7 mouse cellular contexts compared by ENCODE assay signal in the genomic region with DNA sequence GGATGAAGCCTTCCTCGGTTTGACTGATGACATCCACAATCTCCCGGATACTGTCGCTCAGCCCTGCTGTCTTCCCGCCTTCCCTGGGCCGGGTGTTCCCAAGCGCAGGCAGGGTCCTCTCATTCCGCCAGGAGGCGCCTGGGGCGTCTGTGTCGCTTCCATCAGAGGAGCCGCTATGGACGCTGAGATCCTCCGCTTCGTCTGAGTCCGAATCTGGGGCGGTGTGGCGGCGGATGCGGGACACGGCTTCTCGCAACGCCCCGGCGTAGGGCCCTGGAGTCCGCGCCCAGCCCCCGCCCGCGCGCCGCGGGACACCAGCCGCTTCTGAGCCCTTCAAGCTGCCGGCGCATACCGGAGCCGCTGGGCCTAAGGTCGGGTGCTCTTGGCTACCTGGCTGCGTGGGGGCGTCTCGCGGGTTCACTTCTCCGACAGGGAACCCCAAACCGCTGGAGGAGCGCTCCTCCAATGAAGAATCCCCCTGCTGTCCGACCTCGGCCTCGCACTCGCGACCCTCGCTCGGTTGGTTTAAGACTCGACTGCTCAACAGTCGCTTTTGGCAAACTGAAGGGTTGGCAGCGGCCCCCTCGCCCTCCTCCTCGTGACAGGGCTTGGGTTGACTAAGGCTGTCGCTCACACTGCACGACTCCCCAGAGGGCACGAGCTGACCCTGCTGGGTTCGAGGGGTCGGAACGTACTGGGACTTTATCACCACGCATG. TPM values are rescaled to one million over a fixed set of nuclear protein-coding genes. Genes with fewer than 3 reads are reported as not detected.
A peak's percentile ranks its signal among the peaks of the same experiment; 100 is the strongest.
DNase-seq lines count a peak whose midpoint lies in the region; ATAC-seq and TF ChIP-seq lines count a peak whose summit lies in the region.

No protein-coding gene starts in this region.

- peak overlapping the region; percentile 31; the same call in 1 of the 2 replicates for H3K9ac ChIP-seq in intestine, postnatal 0 days (ENCODE audit: low read depth, low read length)
- H3K9ac ChIP-seq in limb, embryonic 12.5 days (replicated peaks) = peak overlapping the region; percentile 61
- H3K9ac ChIP-seq in midbrain, embryonic 11.5 days (ENCODE audit: low read length) = peak overlapping the region; percentile 55

- no peaks in the 10 kb centered on the region for H3K9me3 ChIP-seq in intestine, postnatal 0 days (ENCODE audit: control insufficient read depth)
- no peaks in the 10 kb centered on the region for H3K9me3 ChIP-seq in limb, embryonic 12.5 days
- H3K9me3 ChIP-seq in midbrain, embryonic 11.5 days (ENCODE audit: control insufficient read depth, low read length) = no peaks in the 10 kb centered on the region

- H3K27ac ChIP-seq in intestine, postnatal 0 days (ENCODE audit: low read depth, low read length) = no peak overlapping the region
- no peak overlapping the region for H3K27ac ChIP-seq in limb, embryonic 12.5 days
- no peak overlapping the region for H3K27ac ChIP-seq in midbrain, embryonic 11.5 days (ENCODE audit: low read depth, low read length)

- peak overlapping the region; percentile 44 for H3K4me3 ChIP-seq in intestine, postnatal 0 days (ENCODE audit: low read depth, low read length)
- peak overlapping the region; percentile 48 for H3K4me3 ChIP-seq in limb, embryonic 12.5 days (replicated peaks)
- H3K4me3 ChIP-seq in midbrain, embryonic 11.5 days (ENCODE audit: low read depth, low read length) = peak overlapping the region; percentile 30

- H3K27me3 ChIP-seq in intestine, postnatal 0 days (replicated peaks; ENCODE audit: control insufficient read depth, insufficient read depth, low read length) = peaks cover 84% of the 10 kb centered on the region
- peaks cover 100% of the 10 kb centered on the region for H3K27me3 ChIP-seq in limb, embryonic 12.5 days
- peaks cover 96% of the 10 kb centered on the region for H3K27me3 ChIP-seq in midbrain, embryonic 11.5 days (ENCODE audit: control insufficient read depth, insufficient read depth, low read length)

- peak overlapping the region; percentile 86 for H3K4me2 ChIP-seq in intestine, postnatal 0 days (replicated peaks; ENCODE audit: low read depth)
- H3K4me2 ChIP-seq in limb, embryonic 12.5 days = peak overlapping the region; percentile 80
- H3K4me2 ChIP-seq in midbrain, embryonic 11.5 days = peak overlapping the region; percentile 55

- peak; percentile 89 for DNase-seq in adrenal gland, postnatal 14 days
- DNase-seq in embryo, embryonic 10.5 days (ENCODE audit: low spot score) = peak; percentile 90
- peak; percentile 97 for DNase-seq in heart, adult 11 months
- peak; percentile 97 for DNase-seq in midbrain, embryonic 11.5 days (ENCODE audit: low spot score, missing footprints)
- peak; percentile 36 to 62 for DNase-seq in spleen, postnatal 10 days (ENCODE audit: low spot score in 2 of 2)

- 0 out of 2 replicates have a peak, but pooled peaks have one; percentile 17 for ATAC-seq in intestine, postnatal 0 days
- ATAC-seq in limb, embryonic 12.5 days (ENCODE audit: insufficient number of reproducible peaks, insufficient read depth, low FRiP score, low TSS enrichment, low read depth) = no peak
- ATAC-seq in midbrain, embryonic 11.5 days (ENCODE audit: low FRiP score) = peak; percentile 66

- WGBS in intestine, postnatal 0 days = 2% methylated on average over 64 of the region's 64 CpGs
- WGBS in limb, embryonic 12.5 days = 1% methylated on average over 64 of the region's 64 CpGs
- WGBS in midbrain, embryonic 11.5 days = under 1% methylated on average over 64 of the region's 64 CpGs

- H3K4me1 ChIP-seq in intestine, postnatal 0 days (replicated peaks; ENCODE audit: control insufficient read depth, insufficient read depth, low read length) = 0 out of 2 replicates have a peak, but pooled peaks cover 19% of the 10 kb centered on the region
- H3K4me1 ChIP-seq in limb, embryonic 12.5 days (replicated peaks) = peaks cover 44% of the 10 kb centered on the region
- H3K4me1 ChIP-seq in midbrain, embryonic 11.5 days (ENCODE audit: control insufficient read depth, insufficient read depth, low read length) = peaks cover 19% of the 10 kb centered on the region

- TF ChIP-seq CTCF in intestine, postnatal 0 days (IDR thresholded peaks at IDR 0.05; ENCODE audit: low read depth) = peak; percentile 82

- H3K36me3 ChIP-seq in intestine, postnatal 0 days (ENCODE audit: control insufficient read depth, insufficient read depth) = no peaks in the 10 kb centered on the region
- no peaks in the 10 kb centered on the region for H3K36me3 ChIP-seq in limb, embryonic 12.5 days
- no peaks in the 10 kb centered on the region for H3K36me3 ChIP-seq in midbrain, embryonic 11.5 days (ENCODE audit: control insufficient read depth, insufficient read depth, low read length)

RNA-seq across cellular contexts. Expression of a gene that starts 3.8 kb away (rescaled TPM):
- total RNA-seq in adrenal gland, postnatal 14 days (2021) = 0.11 TPM in 1 of 2 replicates, not detected in the other
- polyA plus RNA-seq in intestine, postnatal 0 days (2015; fragmentation: Nextera tagmentation; extraction: Ambion mirVana) = 0.07 TPM in 1 of 2 replicates, not detected in the other
- polyA plus RNA-seq in limb, embryonic 12.5 days (2016; fragmentation: Nextera tagmentation; extraction: Ambion mirVana) = 0.23 TPM in 1 of 2 replicates, not detected in the other
- polyA plus RNA-seq in midbrain, embryonic 11.5 days (2014; fragmentation: Nextera tagmentation; extraction: Ambion mirVana) = 0.48 and 0.74 TPM in 2 replicates

RNA-seq across cellular contexts. Expression of a gene that starts 15.8 kb away (rescaled TPM):
- total RNA-seq in adrenal gland, postnatal 14 days (2021) = not detected in 2 replicates
- not detected in 2 replicates for polyA plus RNA-seq in intestine, postnatal 0 days (2015; fragmentation: Nextera tagmentation; extraction: Ambion mirVana)
- polyA plus RNA-seq in limb, embryonic 12.5 days (2016; fragmentation: Nextera tagmentation; extraction: Ambion mirVana) = not detected in 2 replicates
- 11.6 and 14.0 TPM in 2 replicates for polyA plus RNA-seq in midbrain, embryonic 11.5 days (2014; fragmentation: Nextera tagmentation; extraction: Ambion mirVana)

RNA-seq across cellular contexts. Expression of a gene that starts 25.8 kb away (rescaled TPM):
- 59.1 and 62.5 TPM in 2 replicates for total RNA-seq in adrenal gland, postnatal 14 days (2021)
- 67.0 and 67.3 TPM in 2 replicates for polyA plus RNA-seq in intestine, postnatal 0 days (2015; fragmentation: Nextera tagmentation; extraction: Ambion mirVana)
- 81.4 and 88.4 TPM in 2 replicates for polyA plus RNA-seq in limb, embryonic 12.5 days (2016; fragmentation: Nextera tagmentation; extraction: Ambion mirVana)
- 69.7 and 81.4 TPM in 2 replicates for polyA plus RNA-seq in midbrain, embryonic 11.5 days (2014; fragmentation: Nextera tagmentation; extraction: Ambion mirVana)

RNA-seq across cellular contexts. Expression of a gene that starts 27.5 kb away (rescaled TPM):
- 0.48 and 0.79 TPM in 2 replicates for total RNA-seq in adrenal gland, postnatal 14 days (2021)
- polyA plus RNA-seq in intestine, postnatal 0 days (2015; fragmentation: Nextera tagmentation; extraction: Ambion mirVana) = 0.08 TPM in 1 of 2 replicates, not detected in the other
- 1.5 and 1.7 TPM in 2 replicates for polyA plus RNA-seq in limb, embryonic 12.5 days (2016; fragmentation: Nextera tagmentation; extraction: Ambion mirVana)
- polyA plus RNA-seq in midbrain, embryonic 11.5 days (2014; fragmentation: Nextera tagmentation; extraction: Ambion mirVana) = 0.30 and 0.40 TPM in 2 replicates

RNA-seq across cellular contexts. Expression of a gene that starts 42.5 kb away (rescaled TPM):
- total RNA-seq in adrenal gland, postnatal 14 days (2021) = 98.5 and 104 TPM in 2 replicates
- 31.8 and 35.3 TPM in 2 replicates for polyA plus RNA-seq in intestine, postnatal 0 days (2015; fragmentation: Nextera tagmentation; extraction: Ambion mirVana)
- polyA plus RNA-seq in limb, embryonic 12.5 days (2016; fragmentation: Nextera tagmentation; extraction: Ambion mirVana) = 46.5 and 54.1 TPM in 2 replicates
- polyA plus RNA-seq in midbrain, embryonic 11.5 days (2014; fragmentation: Nextera tagmentation; extraction: Ambion mirVana) = 28.1 and 33.4 TPM in 2 replicates

Comparison
In these comparisons a context has a peak if more than half of its experiments do, and no peak if none do; other contexts are left out.
1. RNA of a gene that starts 15.8 kb away (polyA plus RNA-seq): 11.6 to 14.0 TPM in midbrain, embryonic 11.5 days; not detected in intestine, postnatal 0 days and not detected in limb, embryonic 12.5 days; every median in the first group is over 10 times any median in the second.
2. Peak in every context shown above with its lines, with median percentiles within 50 percentile points of each other: DNase-seq, H3K4me2 ChIP-seq, H3K4me3 ChIP-seq and H3K9ac ChIP-seq.